Mouse (Mus musculus): Measurements from ENCODE around the gene Hist2h2aa1.

GRCm38 (mm10) chr3:96195616-96196313 is 49.5 kb upstream of the Hist2h2aa1 start:
- peak; percentile 26; the same call in 1 of the 2 replicates for TF ChIP-seq CTCF (IDR thresholded peaks at IDR 0.05; ENCODE audit: borderline replicate concordance, insufficient read depth, low read depth, low read length)
- TF ChIP-seq POLR2A (IDR thresholded peaks at IDR 0.05; ENCODE audit: borderline replicate concordance, insufficient read depth, low read length) = peak; percentile 18; the same call in 1 of the 2 replicates

All from cerebellum, adult 2 months (tissue).